8 mouse cellular contexts compared by ENCODE assay signal in the genomic region with DNA sequence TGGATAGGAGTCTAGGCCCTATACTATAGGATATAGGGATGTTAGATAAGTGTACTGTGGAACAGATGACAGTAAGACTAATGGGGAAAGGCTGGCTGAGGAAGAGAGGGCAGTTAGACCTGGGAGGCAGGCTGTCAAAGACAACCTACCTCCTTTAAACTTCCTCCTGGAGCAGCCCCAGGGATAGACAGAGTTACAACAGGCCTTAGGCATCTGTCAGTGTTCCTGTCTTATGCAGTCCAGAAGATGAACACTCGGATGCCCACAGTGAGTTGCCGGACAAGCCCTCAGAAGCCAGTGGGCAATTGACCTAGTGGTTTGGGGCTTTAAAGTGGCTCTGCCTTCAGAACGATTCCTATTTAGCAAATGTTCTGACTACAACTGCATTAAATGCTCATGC. TPM values are rescaled to one million over a fixed set of nuclear protein-coding genes. Genes with fewer than 3 reads are reported as not detected.
A peak's percentile ranks its signal among the peaks of the same experiment; 100 is the strongest.
DNase-seq lines count a peak whose midpoint lies in the region; ATAC-seq and TF ChIP-seq lines count a peak whose summit lies in the region.

No protein-coding gene starts in this region.

- H3K4me1 ChIP-seq in heart, embryonic 14.5 days (ENCODE audit: control insufficient read depth in 2 of 2, insufficient read depth in 2 of 2, low read length in 2 of 2) = no peaks in the 10 kb centered on the region
- 0 out of 2 replicates have a peak, but pooled peaks cover 2% of the 10 kb centered on the region for H3K4me1 ChIP-seq in cortical plate, adult 2 months (ENCODE audit: control insufficient read depth, insufficient read depth, low read length)
- no peaks in the 10 kb centered on the region; the same call in 1 of the 2 replicates for H3K4me1 ChIP-seq in hindbrain, embryonic 16.5 days (ENCODE audit: control insufficient read depth, insufficient read depth, low read depth, low read length)
- peaks cover 3% of the 10 kb centered on the region for H3K4me1 ChIP-seq in midbrain, embryonic 12.5 days

- 25% methylated on average over 3 of the region's 3 CpGs for WGBS in heart, embryonic 14.5 days
- WGBS in hindbrain, embryonic 16.5 days = 37% methylated on average over 3 of the region's 3 CpGs
- WGBS in midbrain, embryonic 12.5 days = 28% methylated on average over 3 of the region's 3 CpGs

- TF ChIP-seq CTCF in cortical plate, adult 2 months (IDR thresholded peaks at IDR 0.05; ENCODE audit: extremely low read depth, insufficient read depth, low read length) = no peak

- H3K4me2 ChIP-seq in heart, embryonic 14.5 days (ENCODE audit: low read length) = peak overlapping the region; percentile 74
- H3K4me2 ChIP-seq in hindbrain, embryonic 16.5 days (ENCODE audit: low read length) = peak overlapping the region; percentile 55
- H3K4me2 ChIP-seq in midbrain, embryonic 12.5 days (replicated peaks) = peak overlapping the region; percentile 47

- H3K4me3 ChIP-seq in heart, embryonic 14.5 days (ENCODE audit: control insufficient read depth in 1 of 2, insufficient read depth in 1 of 2, low read depth in 1 of 2, low read length in 2 of 2) = peak overlapping the region; percentile 41 to 42; a peak in 2 of 4 replicates
- peak overlapping the region; percentile 50 for H3K4me3 ChIP-seq in cortical plate, adult 2 months (ENCODE audit: insufficient read depth, low read length)
- peak overlapping the region; percentile 43 for H3K4me3 ChIP-seq in hindbrain, embryonic 16.5 days (ENCODE audit: low read length)
- H3K4me3 ChIP-seq in midbrain, embryonic 12.5 days = peak overlapping the region; percentile 36; the same call in 1 of the 2 replicates

- no peak for DNase-seq in heart, adult 8-10 months (ENCODE audit: low spot score)
- DNase-seq in spleen, postnatal 14 days (ENCODE audit: low spot score in 2 of 2) = no peak
- no peak for DNase-seq in urinary bladder, postnatal 14 days (ENCODE audit: low spot score)
- DNase-seq in MN1 (ENCODE audit: low spot score) = no peak

- no peaks in the 10 kb centered on the region for H3K9me3 ChIP-seq in heart, embryonic 14.5 days (ENCODE audit: control insufficient read depth, low read length)
- no peaks in the 10 kb centered on the region for H3K9me3 ChIP-seq in hindbrain, embryonic 16.5 days (ENCODE audit: control insufficient read depth, low read length)
- H3K9me3 ChIP-seq in midbrain, embryonic 12.5 days = no peaks in the 10 kb centered on the region

- H3K36me3 ChIP-seq in heart, embryonic 14.5 days (ENCODE audit: control insufficient read depth, insufficient read depth, low read length) = no peaks in the 10 kb centered on the region
- H3K36me3 ChIP-seq in hindbrain, embryonic 16.5 days (ENCODE audit: control insufficient read depth, insufficient read depth, low read length) = no peaks in the 10 kb centered on the region
- no peaks in the 10 kb centered on the region for H3K36me3 ChIP-seq in midbrain, embryonic 12.5 days

- ATAC-seq in heart, embryonic 14.5 days (ENCODE audit: insufficient number of reproducible peaks, insufficient read depth, low FRiP score, low read depth) = no peak
- ATAC-seq in hindbrain, embryonic 16.5 days = peak; percentile 3; the same call in 1 of the 2 replicates
- ATAC-seq in midbrain, embryonic 12.5 days (ENCODE audit: low FRiP score, low read depth) = peak; percentile 10; the same call in 1 of the 2 replicates

- no peaks in the 10 kb centered on the region for H3K27me3 ChIP-seq in heart, embryonic 14.5 days (ENCODE audit: control insufficient read depth, insufficient read depth, low read length)
- H3K27me3 ChIP-seq in hindbrain, embryonic 16.5 days (replicated peaks; ENCODE audit: control insufficient read depth, insufficient read depth, low read length) = no peaks in the 10 kb centered on the region
- H3K27me3 ChIP-seq in midbrain, embryonic 12.5 days = no peaks in the 10 kb centered on the region

- TF ChIP-seq POLR2A in cortical plate, adult 2 months (IDR thresholded peaks at IDR 0.05; ENCODE audit: extremely low read depth, insufficient read depth, low read length) = no peak

- H3K9ac ChIP-seq in heart, embryonic 14.5 days (ENCODE audit: low read length) = no peak overlapping the region
- peak overlapping the region; percentile 17; the same call in 1 of the 2 replicates for H3K9ac ChIP-seq in hindbrain, embryonic 16.5 days (ENCODE audit: low read depth, low read length)
- H3K9ac ChIP-seq in midbrain, embryonic 12.5 days (replicated peaks) = no peak overlapping the region

- H3K27ac ChIP-seq in heart, embryonic 14.5 days (replicated peaks in 1 of 2; ENCODE audit: control insufficient read depth in 1 of 2, insufficient read depth in 1 of 2, low read depth in 2 of 2, low read length in 2 of 2) = peak overlapping the region; percentile 13 to 24; a peak in 1 of 4 replicates
- peak overlapping the region; percentile 69; the same call in 1 of the 2 replicates for H3K27ac ChIP-seq in cortical plate, adult 2 months (ENCODE audit: insufficient read depth, low read length)
- H3K27ac ChIP-seq in hindbrain, embryonic 16.5 days (ENCODE audit: low read depth, low read length) = peak overlapping the region; percentile 86
- peak overlapping the region; percentile 88 for H3K27ac ChIP-seq in midbrain, embryonic 12.5 days (replicated peaks)

RNA-seq across cellular contexts. Expression of a gene that starts 19.8 kb away (rescaled TPM):
- 1.00 and 1.6 TPM in 2 replicates for polyA plus RNA-seq in heart, embryonic 14.5 days (2014; fragmentation: Nextera tagmentation; extraction: Ambion mirVana)
- total RNA-seq in heart, adult 8-10 months (2022) = under 1 TPM; 0.09 to 0.20 (median 0.18) TPM
- 21.6 and 22.3 TPM in 2 replicates for polyA plus RNA-seq in cortical plate, adult 2 months (2012; rRNA removed)
- polyA plus RNA-seq in hindbrain, embryonic 16.5 days (2015; fragmentation: Nextera tagmentation; extraction: Ambion mirVana) = 22.3 and 24.0 TPM in 2 replicates
- 15.0 and 16.7 TPM in 2 replicates for polyA plus RNA-seq in midbrain, embryonic 12.5 days (2016; fragmentation: Nextera tagmentation; extraction: Ambion mirVana)

RNA-seq across cellular contexts. Expression of a gene that starts 42.5 kb away (rescaled TPM):
- 9.5 and 9.6 TPM in 2 replicates for polyA plus RNA-seq in heart, embryonic 14.5 days (2014; fragmentation: Nextera tagmentation; extraction: Ambion mirVana)
- total RNA-seq in heart, adult 8-10 months (2022) = 1 to 10 TPM; 4.2 to 5.2 (median 4.6) TPM
- 1.7 and 1.8 TPM in 2 replicates for polyA plus RNA-seq in cortical plate, adult 2 months (2012; rRNA removed)
- polyA plus RNA-seq in hindbrain, embryonic 16.5 days (2015; fragmentation: Nextera tagmentation; extraction: Ambion mirVana) = 4.6 and 5.4 TPM in 2 replicates
- 17.6 and 21.7 TPM in 2 replicates for polyA plus RNA-seq in midbrain, embryonic 12.5 days (2016; fragmentation: Nextera tagmentation; extraction: Ambion mirVana)

Comparison
In these comparisons a context has a peak if more than half of its experiments do, and no peak if none do; other contexts are left out.
1. H3K27ac ChIP-seq: peak in every context shown above with its lines; median percentile 88 in midbrain, embryonic 12.5 days; 86 in hindbrain, embryonic 16.5 days; 69 in cortical plate, adult 2 months; 18 in heart, embryonic 14.5 days.